Mouse (Mus musculus): Measurements from ENCODE around the gene Kcnmb1. TPM values are rescaled to one million over a fixed set of nuclear protein-coding genes. Genes with fewer than 3 reads are reported as not detected.

Gene Kcnmb1
- polyA plus RNA-seq, 1 experiment from 2014 or later: 0.66 TPM

- Histone ChIP-seq H3K27ac (ENCODE audit: low read length) (no peak overlapping the region), H3K4me3 (ENCODE audit: low read depth, low read length) (no peak overlapping the region), H3K4me1 (ENCODE audit: insufficient read depth, low read depth, low read length) (peaks cover 3% of the 10 kb centered on the region; the same call in 1 of the 2 replicates), H3K9ac (replicated peaks; ENCODE audit: low read depth) (no peak overlapping the region), H3K9me3 (ENCODE audit: low read length) (no peaks in the 10 kb centered on the region), H3K36me3 (ENCODE audit: insufficient read depth, low read length) (no peaks in the 10 kb centered on the region), H3K27me3 (replicated peaks; ENCODE audit: insufficient read depth, low read length) (no peaks in the 10 kb centered on the region), H3K4me2 (replicated peaks; ENCODE audit: low read depth, low read length) (no peak overlapping the region)
- WGBS: 64% methylated on average over 11 of the region's 11 CpGs
- DNase-seq (ENCODE audit: low spot score) (no peak), ATAC-seq (no peak)
- no peak for TF ChIP-seq EP300 (IDR thresholded peaks at IDR 0.05)
- no peak for TF ChIP-seq CTCF (IDR thresholded peaks at IDR 0.05)
These were observed 33.4 kb upstream of the Kcnmb1 start for GRCm38 (mm10) chr11:33929412-33929811.

GRCm38 (mm10) chr11:33931836-33932385 lies 30.9 kb upstream of the Kcnmb1 start:
- Histone ChIP-seq H3K9ac (replicated peaks; ENCODE audit: low read depth) (no peak overlapping the region), H3K27me3 (replicated peaks; ENCODE audit: insufficient read depth, low read length) (no peaks in the 10 kb centered on the region), H3K9me3 (ENCODE audit: low read length) (no peaks in the 10 kb centered on the region), H3K4me1 (ENCODE audit: insufficient read depth, low read depth, low read length) (peaks cover 3% of the 10 kb centered on the region; the same call in 1 of the 2 replicates), H3K36me3 (ENCODE audit: insufficient read depth, low read length) (no peaks in the 10 kb centered on the region), H3K4me3 (ENCODE audit: low read depth, low read length) (no peak overlapping the region), H3K27ac (ENCODE audit: low read length) (no peak overlapping the region), H3K4me2 (replicated peaks; ENCODE audit: low read depth, low read length) (peak overlapping the region; percentile 25; the same call in 1 of the 2 replicates)
- ATAC-seq (peak; percentile 42; the same call in 1 of the 2 replicates), DNase-seq (ENCODE audit: low spot score) (peak; percentile 40)
- TF ChIP-seq EP300 (IDR thresholded peaks at IDR 0.05) (no peak), CTCF (IDR thresholded peaks at IDR 0.05) (no peak)
- 13% methylated on average over 10 of the region's 10 CpGs for WGBS

- H3K4me3 ChIP-seq (ENCODE audit: low read depth, low read length): no peak overlapping the region
- peak; percentile 49 for ATAC-seq
- WGBS: 46% methylated on average over 18 of the region's 18 CpGs
- peak; percentile 23 for DNase-seq (ENCODE audit: low spot score)
- H3K9ac ChIP-seq (replicated peaks; ENCODE audit: low read depth): no peak overlapping the region
- H3K27ac ChIP-seq (ENCODE audit: low read length): no peak overlapping the region
- no peaks in the 10 kb centered on the region for H3K36me3 ChIP-seq (ENCODE audit: insufficient read depth, low read length)
- no peak for TF ChIP-seq EP300 (IDR thresholded peaks at IDR 0.05)
- no peak for TF ChIP-seq CTCF (IDR thresholded peaks at IDR 0.05)
- H3K27me3 ChIP-seq (replicated peaks; ENCODE audit: insufficient read depth, low read length): no peaks in the 10 kb centered on the region
- H3K4me1 ChIP-seq (ENCODE audit: insufficient read depth, low read depth, low read length): peaks cover 3% of the 10 kb centered on the region; the same call in 1 of the 2 replicates
- peak overlapping the region; percentile 25; the same call in 1 of the 2 replicates for H3K4me2 ChIP-seq (replicated peaks; ENCODE audit: low read depth, low read length)
- no peaks in the 10 kb centered on the region for H3K9me3 ChIP-seq (ENCODE audit: low read length)
These were observed 30.3 kb upstream of the Kcnmb1 start for GRCm38 (mm10) chr11:33932386-33933111.

- Histone ChIP-seq H3K36me3 (ENCODE audit: insufficient read depth, low read length) (no peaks in the 10 kb centered on the region), H3K4me1 (ENCODE audit: insufficient read depth, low read depth, low read length) (peaks cover 3% of the 10 kb centered on the region; the same call in 1 of the 2 replicates), H3K27ac (ENCODE audit: low read length) (no peak overlapping the region), H3K4me2 (replicated peaks; ENCODE audit: low read depth, low read length) (no peak overlapping the region), H3K27me3 (replicated peaks; ENCODE audit: insufficient read depth, low read length) (no peaks in the 10 kb centered on the region), H3K9ac (replicated peaks; ENCODE audit: low read depth) (no peak overlapping the region), H3K4me3 (ENCODE audit: low read depth, low read length) (no peak overlapping the region), H3K9me3 (ENCODE audit: low read length) (no peaks in the 10 kb centered on the region)
- no peak for ATAC-seq
- TF ChIP-seq CTCF (IDR thresholded peaks at IDR 0.05) (peak; percentile 27), EP300 (IDR thresholded peaks at IDR 0.05) (no peak)
- 57% methylated on average over 9 of the region's 9 CpGs for WGBS
- DNase-seq (ENCODE audit: low spot score): no peak
These were observed 28.5 kb upstream of the Kcnmb1 start for GRCm38 (mm10) chr11:33934286-33934685.

GRCm38 (mm10) chr11:33937641-33938040 lies 25.2 kb upstream of the Kcnmb1 start:
- Histone ChIP-seq H3K4me1 (ENCODE audit: insufficient read depth, low read depth, low read length) (peaks cover under 1% of the 10 kb centered on the region; the same call in 1 of the 2 replicates), H3K27me3 (replicated peaks; ENCODE audit: insufficient read depth, low read length) (no peaks in the 10 kb centered on the region), H3K4me3 (ENCODE audit: low read depth, low read length) (no peak overlapping the region), H3K4me2 (replicated peaks; ENCODE audit: low read depth, low read length) (no peak overlapping the region), H3K27ac (ENCODE audit: low read length) (no peak overlapping the region), H3K9me3 (ENCODE audit: low read length) (no peaks in the 10 kb centered on the region), H3K36me3 (ENCODE audit: insufficient read depth, low read length) (no peaks in the 10 kb centered on the region), H3K9ac (replicated peaks; ENCODE audit: low read depth) (no peak overlapping the region)
- DNase-seq (ENCODE audit: low spot score) (no peak), ATAC-seq (no peak)
- 86% methylated on average over 8 of the region's 8 CpGs for WGBS
- TF ChIP-seq CTCF (IDR thresholded peaks at IDR 0.05): no peak
- no peak for TF ChIP-seq EP300 (IDR thresholded peaks at IDR 0.05)

- Histone ChIP-seq H3K27me3 (replicated peaks; ENCODE audit: insufficient read depth, low read length) (no peaks in the 10 kb centered on the region), H3K4me1 (ENCODE audit: insufficient read depth, low read depth, low read length) (no peaks in the 10 kb centered on the region), H3K9me3 (ENCODE audit: low read length) (no peaks in the 10 kb centered on the region), H3K27ac (ENCODE audit: low read length) (no peak overlapping the region), H3K4me2 (replicated peaks; ENCODE audit: low read depth, low read length) (no peak overlapping the region), H3K4me3 (ENCODE audit: low read depth, low read length) (no peak overlapping the region), H3K36me3 (ENCODE audit: insufficient read depth, low read length) (no peaks in the 10 kb centered on the region), H3K9ac (replicated peaks; ENCODE audit: low read depth) (no peak overlapping the region)
- TF ChIP-seq CTCF (IDR thresholded peaks at IDR 0.05) (no peak), EP300 (IDR thresholded peaks at IDR 0.05) (no peak)
- 51% methylated on average over 7 of the region's 7 CpGs for WGBS
- DNase-seq (ENCODE audit: low spot score) (no peak), ATAC-seq (no peak)
These were observed 24.1 kb upstream of the Kcnmb1 start for GRCm38 (mm10) chr11:33938561-33939274.

All from lung, postnatal 0 days (tissue).